Mouse (Mus musculus): Measurements from ENCODE around the gene Gapvd1. TPM values are rescaled to one million over a fixed set of nuclear protein-coding genes. Genes with fewer than 3 reads are reported as not detected.
"Not testable (repeated sequence)": the region's sequence is repeated elsewhere in the genome, so short reads cannot be mapped to it uniquely, and the experiment has no call there.

Gapvd1 gene
- polyA plus RNA-seq, 1 experiment, result 42.5 TPM

GRCm38 (mm10) chr2:34799357-34800256 lies 44.6 kb upstream of the Gapvd1 start, which contains the start of gene Rabepk:
Rabepk (minus strand) TSS chr2:34799912.
- Histone ChIP-seq H3K27ac (ENCODE audit: control insufficient read depth, insufficient read depth, low read depth, low read length, poor library complexity) (peak within 1 kb of the TSS; percentile 30), H3K4me3 (replicated peaks; ENCODE audit: control insufficient read depth, low read depth, low read length) (peak within 1 kb of the TSS; percentile 89), H3K4me1 (ENCODE audit: control insufficient read depth, insufficient read depth, low read length) (no peaks in the 10 kb centered on the region; the same call in 1 of the 2 replicates)
- under 1% methylated on average over 44 of the region's 44 CpGs for WGBS
- peak; percentile 69; the same call in 1 of the 2 replicates for TF ChIP-seq POLR2A (IDR thresholded peaks at IDR 0.05; ENCODE audit: borderline replicate concordance, control insufficient read depth, low read depth, low read length)
- TF ChIP-seq CTCF (IDR thresholded peaks at IDR 0.05; ENCODE audit: control insufficient read depth, insufficient read depth, low read length), result no peak

GRCm38 (mm10) chr2:34795426-34795825 lies 40.4 kb upstream of the Gapvd1 start:
- no peak for TF ChIP-seq POLR2A (IDR thresholded peaks at IDR 0.05; ENCODE audit: borderline replicate concordance, control insufficient read depth, low read depth, low read length)
- 88% methylated on average over 7 of the region's 7 CpGs for WGBS
- H3K4me3 ChIP-seq (replicated peaks; ENCODE audit: control insufficient read depth, low read depth, low read length), result no peak overlapping the region
- no peak overlapping the region for H3K27ac ChIP-seq (ENCODE audit: control insufficient read depth, insufficient read depth, low read depth, low read length, poor library complexity)
- peaks cover 1% of the 10 kb centered on the region; the same call in 1 of the 2 replicates for H3K4me1 ChIP-seq (ENCODE audit: control insufficient read depth, insufficient read depth, low read length)

- no peak overlapping the region for H3K4me3 ChIP-seq (replicated peaks; ENCODE audit: control insufficient read depth, low read depth, low read length)
- H3K27ac ChIP-seq (ENCODE audit: control insufficient read depth, insufficient read depth, low read depth, low read length, poor library complexity), result no peak overlapping the region
- WGBS, result 98% methylated on average over 2 of the region's 2 CpGs
- H3K4me1 ChIP-seq (ENCODE audit: control insufficient read depth, insufficient read depth, low read length), result peaks cover 1% of the 10 kb centered on the region; the same call in 1 of the 2 replicates
- TF ChIP-seq POLR2A (IDR thresholded peaks at IDR 0.05; ENCODE audit: borderline replicate concordance, control insufficient read depth, low read depth, low read length) (no peak), CTCF (IDR thresholded peaks at IDR 0.05; ENCODE audit: control insufficient read depth, insufficient read depth, low read length) (no peak)
Measured at GRCm38 (mm10) chr2:34794511-34794910, 39.5 kb upstream of the Gapvd1 start.

GRCm38 (mm10) chr2:34792543-34792942 lies 37.5 kb upstream of the Gapvd1 start:
- H3K27ac ChIP-seq (ENCODE audit: control insufficient read depth, insufficient read depth, low read depth, low read length, poor library complexity); H3K4me1 ChIP-seq (ENCODE audit: control insufficient read depth, insufficient read depth, low read length): not testable (repeated sequence)
- 75% methylated on average over 2 of the region's 2 CpGs for WGBS

GRCm38 (mm10) chr2:34790282-34790681 lies 35.2 kb upstream of the Gapvd1 start:
- peak overlapping the region; percentile 83 for H3K4me3 ChIP-seq (replicated peaks; ENCODE audit: control insufficient read depth, low read depth, low read length)
- WGBS, result 4% methylated on average over 8 of the region's 8 CpGs
- H3K27ac ChIP-seq (ENCODE audit: control insufficient read depth, insufficient read depth, low read depth, low read length, poor library complexity), result peak overlapping the region; percentile 60
- TF ChIP-seq POLR2A (IDR thresholded peaks at IDR 0.05; ENCODE audit: borderline replicate concordance, control insufficient read depth, low read depth, low read length), result no peak
- no peak for TF ChIP-seq CTCF (IDR thresholded peaks at IDR 0.05; ENCODE audit: control insufficient read depth, insufficient read depth, low read length)
- peaks cover 1% of the 10 kb centered on the region; the same call in 1 of the 2 replicates for H3K4me1 ChIP-seq (ENCODE audit: control insufficient read depth, insufficient read depth, low read length)

More at GRCm38 (mm10) chr2:34792543-34792942, 37.5 kb upstream of the Gapvd1 start:
- not testable (repeated sequence) for H3K4me3 ChIP-seq (replicated peaks; ENCODE audit: control insufficient read depth, low read depth, low read length)

- no peak overlapping the region for H3K27ac ChIP-seq (ENCODE audit: control insufficient read depth, insufficient read depth, low read depth, low read length, poor library complexity)
- no peak for TF ChIP-seq POLR2A (IDR thresholded peaks at IDR 0.05; ENCODE audit: borderline replicate concordance, control insufficient read depth, low read depth, low read length)
- TF ChIP-seq CTCF (IDR thresholded peaks at IDR 0.05; ENCODE audit: control insufficient read depth, insufficient read depth, low read length), result peak; percentile 94
Measured at GRCm38 (mm10) chr2:34784085-34784484, 29.1 kb upstream of the Gapvd1 start.

GRCm38 (mm10) chr2:34783064-34784020 lies 28.3 kb upstream of the Gapvd1 start:
- no peak overlapping the region for H3K4me3 ChIP-seq (replicated peaks; ENCODE audit: control insufficient read depth, low read depth, low read length)
- H3K27ac ChIP-seq (ENCODE audit: control insufficient read depth, insufficient read depth, low read depth, low read length, poor library complexity), result peak overlapping the region; percentile 80; the same call in 1 of the 2 replicates
- 73% methylated on average over 14 of the region's 14 CpGs for WGBS
- TF ChIP-seq POLR2A (IDR thresholded peaks at IDR 0.05; ENCODE audit: borderline replicate concordance, control insufficient read depth, low read depth, low read length) (no peak), CTCF (IDR thresholded peaks at IDR 0.05; ENCODE audit: control insufficient read depth, insufficient read depth, low read length) (no peak)
- H3K4me1 ChIP-seq (ENCODE audit: control insufficient read depth, insufficient read depth, low read length), result no peaks in the 10 kb centered on the region

More at GRCm38 (mm10) chr2:34784085-34784484, 29.1 kb upstream of the Gapvd1 start:
- WGBS, result 57% methylated on average over 2 of the region's 2 CpGs
- H3K4me1 ChIP-seq (ENCODE audit: control insufficient read depth, insufficient read depth, low read length), result no peaks in the 10 kb centered on the region
- no peak overlapping the region for H3K4me3 ChIP-seq (replicated peaks; ENCODE audit: control insufficient read depth, low read depth, low read length)
